Mouse (Mus musculus) kidney, embryonic 16.5 days (tissue): ENCODE measurements at regions not wholly inside any gene's neighbourhood (a gene's known extent, or its start where the extent isn't known, plus 50 kb on each side); places are given as distances from the start of the nearest gene placed in this dataset.
"Not testable (repeated sequence)": the region's sequence is repeated elsewhere in the genome, so short reads cannot be mapped to it uniquely, and the experiment has no call there.

Source experiments
- ATAC-seq: fragments of 200-750 bp; cut with Nextera tagmentation; 2 replicates; pipeline ENCODE4 v1.8.0; 2017; ENCODE audit warnings: moderate TSS enrichment; ENCODE audit not compliant: low FRiP score, low TSS enrichment
- H3K27ac ChIP-seq: fragments of 300-500 bp; sonication (generic); 2 replicates; pipeline ENCODE4 v1.5.1; 2014; ENCODE audit warnings: low read length
- H3K27me3 ChIP-seq: fragments of 300-500 bp; sonication (generic); 2 replicates; pipeline ENCODE4 v1.6.1; 2014; ENCODE audit warnings: low read length, control low read depth, mixed read lengths; ENCODE audit not compliant: insufficient read depth
- H3K36me3 ChIP-seq: fragments of 300-500 bp; sonication (generic); 2 replicates; pipeline ENCODE4 v1.6.1; 2014; ENCODE audit warnings: low read length, control low read depth, mixed read lengths; ENCODE audit not compliant: insufficient read depth
- H3K4me1 ChIP-seq: fragments of 300-500 bp; sonication (generic); 2 replicates; pipeline ENCODE4 v1.6.1; 2014; ENCODE audit warnings: low read length, control low read depth, mixed read lengths; ENCODE audit not compliant: insufficient read depth
- H3K4me2 ChIP-seq: fragments of 300-500 bp; sonication (generic); replicated peaks from 2 replicates; pipeline ENCODE4 v1.6.1; 2014; ENCODE audit warnings: low read depth, low read length
- H3K4me3 ChIP-seq: fragments of 300-500 bp; sonication (generic); 2 replicates; pipeline ENCODE4 v1.5.1; 2014; ENCODE audit warnings: mild to moderate bottlenecking, low read length
- H3K9ac ChIP-seq: fragments of 300-500 bp; sonication (generic); replicated peaks from 2 replicates; pipeline ENCODE4 v1.6.1; 2014; ENCODE audit warnings: low read length
- H3K9me3 ChIP-seq: fragments of 300-500 bp; sonication (generic); 2 replicates; pipeline ENCODE4 v1.6.1; 2016; ENCODE audit warnings: low read length, control low read depth
- WGBS: fragments of 180-500 bp; shearing (Covaris S2); extraction: QIAGEN DNeasy Blood & Tissue Kit; methylation state at CpG from one replicate; pipeline ENCODE4 v1.1.7; 2014; 5-methylcytosine and 5-hydroxymethylcytosine counted together

DNA sequence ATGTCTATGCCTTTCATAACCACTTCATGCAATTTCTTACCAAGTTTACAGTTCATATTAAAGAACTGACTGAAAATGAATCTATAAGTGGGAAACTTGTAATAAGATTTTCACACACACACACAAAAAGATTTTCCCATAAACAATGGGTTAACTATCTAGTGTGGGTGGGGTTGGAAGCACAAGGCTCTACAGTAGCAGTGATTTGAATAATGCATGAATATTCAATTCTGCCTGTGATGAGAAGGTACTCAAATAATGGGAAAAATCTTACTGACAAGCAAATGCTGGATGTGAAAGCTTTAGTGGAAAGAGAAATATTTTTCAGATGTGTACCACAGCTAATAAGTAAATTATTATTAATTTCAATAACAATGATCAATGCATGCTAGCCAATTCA is 224.3 kb downstream of the Cetn3 start:
- Histone ChIP-seq H3K9me3 (no peaks in the 10 kb centered on the region), H3K27ac (no peak overlapping the region), H3K9ac (no peak overlapping the region), H3K27me3 (no peaks in the 10 kb centered on the region), H3K4me1 (no peaks in the 10 kb centered on the region), H3K4me2 (no peak overlapping the region), H3K36me3 (no peaks in the 10 kb centered on the region), H3K4me3 (no peak overlapping the region)
- no peak for ATAC-seq

GRCm38 (mm10) chr13:82039623-82040022 is 256.7 kb downstream of the Cetn3 start:
- Histone ChIP-seq H3K4me3 (no peak overlapping the region), H3K27ac (no peak overlapping the region), H3K4me1 (no peaks in the 10 kb centered on the region), H3K36me3 (no peaks in the 10 kb centered on the region), H3K9ac (no peak overlapping the region), H3K27me3 (no peaks in the 10 kb centered on the region), H3K4me2 (no peak overlapping the region), H3K9me3 (no peaks in the 10 kb centered on the region)
- ATAC-seq = no peak
- WGBS = 29% methylated on average over 2 of the region's 2 CpGs

DNA sequence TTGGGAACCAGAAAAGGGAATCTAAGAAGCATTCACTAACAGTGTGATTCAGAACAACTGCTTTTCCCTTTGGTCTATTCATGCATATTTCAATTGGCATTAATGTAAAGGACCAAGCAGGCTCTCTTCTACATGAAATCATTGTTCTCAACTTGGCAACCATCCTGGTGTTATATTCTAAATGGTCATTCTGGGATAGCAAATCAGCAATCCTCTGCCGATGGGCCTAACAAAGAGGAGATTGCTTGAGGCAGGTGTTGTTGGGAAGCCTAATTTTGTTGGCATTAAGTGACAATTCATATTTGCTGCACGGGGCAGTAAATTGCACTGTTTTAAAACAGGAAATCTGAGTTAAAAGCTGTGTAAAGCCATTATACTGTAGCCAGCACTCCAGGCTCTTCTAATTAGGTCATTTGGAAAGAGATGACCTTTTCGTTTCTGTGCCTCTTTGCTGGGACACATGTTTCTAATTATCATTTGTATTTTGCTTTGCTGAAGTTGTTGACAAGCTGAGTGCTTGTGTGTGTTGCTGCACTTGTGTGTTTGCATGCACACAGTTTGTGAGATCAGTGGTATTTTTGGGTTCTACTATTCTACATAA is 275.4 kb downstream of the Cetn3 start:
- Histone ChIP-seq H3K4me1 (no peaks in the 10 kb centered on the region), H3K9ac (no peak overlapping the region), H3K27me3 (no peaks in the 10 kb centered on the region), H3K36me3 (no peaks in the 10 kb centered on the region), H3K4me3 (no peak overlapping the region), H3K9me3 (no peaks in the 10 kb centered on the region), H3K27ac (no peak overlapping the region), H3K4me2 (no peak overlapping the region)
- WGBS = 49% methylated on average over 3 of the region's 3 CpGs
- ATAC-seq = no peak

DNA sequence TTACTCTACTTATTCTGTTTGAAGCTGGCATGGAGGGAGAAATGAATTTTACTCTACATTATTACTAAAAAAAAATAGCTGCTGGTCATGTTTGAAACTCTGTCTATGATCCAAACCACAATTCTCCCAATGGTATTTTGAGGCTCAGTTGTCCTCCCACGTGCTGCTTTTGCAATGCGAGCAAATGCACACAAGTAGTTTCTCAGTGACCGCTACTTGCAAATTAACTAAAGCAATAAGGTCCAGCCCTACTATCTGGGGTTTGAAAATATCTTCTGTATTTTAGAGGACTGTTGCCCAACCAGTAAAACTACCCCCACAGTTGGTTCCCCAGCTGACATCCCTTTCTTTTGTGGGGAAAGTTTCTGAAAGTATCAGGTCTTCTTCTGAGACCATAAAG is 276.0 kb downstream of the Cetn3 start:
- Histone ChIP-seq H3K27ac (no peak overlapping the region), H3K4me2 (no peak overlapping the region), H3K9ac (no peak overlapping the region), H3K4me1 (no peaks in the 10 kb centered on the region), H3K27me3 (no peaks in the 10 kb centered on the region), H3K9me3 (no peaks in the 10 kb centered on the region), H3K36me3 (no peaks in the 10 kb centered on the region), H3K4me3 (no peak overlapping the region)
- ATAC-seq = no peak
- WGBS = 61% methylated on average over 3 of the region's 3 CpGs

- H3K27ac ChIP-seq = no peak overlapping the region
- no peaks in the 10 kb centered on the region for H3K4me1 ChIP-seq
- no peaks in the 10 kb centered on the region for H3K9me3 ChIP-seq
- ATAC-seq = peak; percentile 39; the same call in 1 of the 2 replicates
- no peak overlapping the region for H3K4me2 ChIP-seq
- H3K27me3 ChIP-seq = no peaks in the 10 kb centered on the region
- H3K36me3 ChIP-seq = no peaks in the 10 kb centered on the region
- no peak overlapping the region for H3K4me3 ChIP-seq
- no peak overlapping the region for H3K9ac ChIP-seq
- 21% methylated on average over 5 of the region's 5 CpGs for WGBS
Measured at GRCm38 (mm10) chr13:82059498-82059897, 276.6 kb downstream of the Cetn3 start.

DNA sequence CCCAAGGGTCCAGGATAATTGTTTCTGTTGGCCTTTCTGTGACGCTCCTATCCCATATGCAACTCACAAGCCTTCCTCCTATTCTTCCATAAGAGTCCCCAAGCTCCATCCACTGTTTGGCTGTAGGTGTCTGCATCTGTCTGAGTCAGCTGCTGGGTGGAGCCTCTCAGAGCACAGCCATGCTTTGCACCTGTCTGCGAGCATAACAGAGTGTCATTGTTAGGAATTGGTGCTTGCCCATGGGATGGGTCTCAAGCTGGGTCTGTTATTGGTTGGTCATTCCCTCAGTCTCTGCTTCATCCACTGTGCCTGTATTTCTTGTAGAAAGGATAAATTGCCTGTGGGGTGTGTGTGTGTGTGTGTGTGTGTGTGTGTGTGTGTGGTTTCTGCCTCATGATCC is 281.0 kb downstream of the Cetn3 start:
- H3K36me3 ChIP-seq, H3K9me3 ChIP-seq, H3K27me3 ChIP-seq, H3K27ac ChIP-seq, H3K4me1 ChIP-seq, H3K9ac ChIP-seq, H3K4me2 ChIP-seq, ATAC-seq, H3K4me3 ChIP-seq: not testable (repeated sequence)
- 81% methylated on average over 2 of the region's 2 CpGs for WGBS

GRCm38 (mm10) chr13:82066174-82066573 is 283.3 kb downstream of the Cetn3 start:
- Histone ChIP-seq H3K4me3 (no peak overlapping the region), H3K4me1 (no peaks in the 10 kb centered on the region), H3K27me3 (no peaks in the 10 kb centered on the region), H3K9ac (no peak overlapping the region), H3K36me3 (no peaks in the 10 kb centered on the region), H3K4me2 (no peak overlapping the region), H3K27ac (no peak overlapping the region), H3K9me3 (no peaks in the 10 kb centered on the region)
- 17% methylated on average over 1 of the region's 1 CpGs for WGBS
- ATAC-seq = no peak

DNA sequence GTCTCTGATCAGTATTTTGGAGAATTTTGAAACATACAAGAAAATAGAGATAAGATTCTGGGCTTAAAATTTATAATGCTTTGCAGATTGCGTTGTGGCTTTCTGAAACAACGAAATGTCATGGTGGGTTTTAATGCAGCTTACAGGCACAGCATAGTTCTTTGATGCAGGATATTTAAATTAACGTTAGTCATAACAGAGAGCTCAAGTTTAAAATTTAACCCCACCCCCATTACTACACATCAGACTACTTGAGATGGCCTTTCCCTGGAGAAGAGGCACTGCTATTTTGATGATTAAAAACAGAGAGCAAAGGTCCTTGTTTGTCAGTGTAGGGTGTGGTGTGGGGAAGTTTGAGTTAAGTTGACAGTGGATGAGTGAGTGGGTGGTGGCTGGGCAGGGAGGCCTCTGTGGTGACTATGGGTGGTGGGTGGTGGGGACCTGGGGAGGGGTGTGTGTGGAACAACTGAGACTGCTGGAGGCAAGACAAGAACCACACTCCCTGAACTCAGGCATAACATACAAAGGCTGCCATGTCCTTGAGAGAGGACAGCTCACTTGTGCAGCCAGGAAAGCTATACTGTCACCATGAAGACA is 283.9 kb downstream of the Cetn3 start:
- Histone ChIP-seq H3K27me3 (no peaks in the 10 kb centered on the region), H3K36me3 (no peaks in the 10 kb centered on the region), H3K27ac (no peak overlapping the region), H3K4me1 (no peaks in the 10 kb centered on the region), H3K4me3 (no peak overlapping the region), H3K4me2 (no peak overlapping the region), H3K9me3 (no peaks in the 10 kb centered on the region), H3K9ac (no peak overlapping the region)
- ATAC-seq = no peak
- WGBS = 77% methylated on average over 3 of the region's 3 CpGs

DNA sequence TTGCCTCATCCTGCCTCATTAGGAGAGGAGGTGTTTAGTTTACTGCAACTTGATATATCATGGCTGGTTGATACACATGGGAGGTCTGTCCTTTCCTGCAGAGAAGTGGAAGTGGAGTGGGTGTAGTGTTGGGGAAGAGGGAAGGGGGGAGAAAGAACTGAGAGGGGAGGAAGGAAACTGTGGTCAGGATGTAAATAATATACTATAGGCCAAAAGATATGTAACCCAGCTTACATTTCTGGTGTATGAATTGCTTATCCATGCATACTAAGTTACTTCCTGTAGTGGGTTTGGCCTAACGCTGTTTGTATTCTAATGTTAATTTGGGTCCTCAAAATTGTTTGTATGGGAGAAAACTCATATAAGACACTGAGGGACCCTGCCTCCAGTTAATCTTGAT is 289.6 kb downstream of the Cetn3 start:
- Histone ChIP-seq H3K9ac (no peak overlapping the region), H3K4me2 (no peak overlapping the region), H3K36me3 (no peaks in the 10 kb centered on the region), H3K27me3 (no peaks in the 10 kb centered on the region), H3K4me1 (no peaks in the 10 kb centered on the region), H3K9me3 (no peaks in the 10 kb centered on the region), H3K4me3 (no peak overlapping the region), H3K27ac (no peak overlapping the region)
- no peak for ATAC-seq
- 88% methylated on average over 1 of the region's 1 CpGs for WGBS

DNA sequence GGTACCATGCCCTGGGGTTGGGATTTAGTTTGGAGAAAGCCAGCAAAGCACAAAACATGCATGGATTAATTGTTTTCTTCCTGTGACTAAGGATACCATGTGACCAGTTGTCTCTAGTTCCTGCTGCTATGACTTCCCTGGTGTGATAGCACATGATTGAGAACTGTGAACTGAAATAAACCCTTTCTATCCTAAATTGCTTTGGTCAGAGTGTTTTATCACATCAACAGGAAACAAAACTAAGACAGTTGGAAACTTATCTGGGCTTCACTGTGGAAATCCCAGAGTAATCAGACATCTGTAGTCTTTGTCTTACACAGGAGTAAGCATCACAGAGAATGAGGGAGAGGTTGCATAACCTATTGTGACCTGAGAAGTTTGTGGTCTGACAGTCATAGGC is 290.5 kb downstream of the Cetn3 start:
- no peaks in the 10 kb centered on the region for H3K4me1 ChIP-seq
- no peak overlapping the region for H3K9ac ChIP-seq
- no peaks in the 10 kb centered on the region for H3K36me3 ChIP-seq
- no peak for ATAC-seq
- H3K9me3 ChIP-seq = no peaks in the 10 kb centered on the region
- H3K27ac ChIP-seq = no peak overlapping the region
- H3K4me2 ChIP-seq = no peak overlapping the region
- no peak overlapping the region for H3K4me3 ChIP-seq
- H3K27me3 ChIP-seq = no peaks in the 10 kb centered on the region
